Mouse (Mus musculus) cerebellum, adult 9-10 months (tissue): ENCODE results near the gene Rae1.

ENCODE experiments used
- DNase-seq: peaks from one replicate; pipeline ENCODE4 v3.0.0; 2022

Gene Rae1

GRCm38 (mm10) chr2:173050604-173051382 lies 50.9 kb downstream of the Rae1 start:
- no peak for DNase-seq

- DNase-seq, result no peak
Observed at GRCm38 (mm10) chr2:173052881-173053280, 53.0 kb downstream of the Rae1 start.

- DNase-seq, result no peak
Observed at GRCm38 (mm10) chr2:173053846-173054245, 53.9 kb downstream of the Rae1 start.

GRCm38 (mm10) chr2:173056303-173056881 lies 56.5 kb downstream of the Rae1 start:
- no peak for DNase-seq

GRCm38 (mm10) chr2:173056882-173057315 lies 57.0 kb downstream of the Rae1 start:
- DNase-seq, result no peak

GRCm38 (mm10) chr2:173057623-173058022 lies 57.7 kb downstream of the Rae1 start:
- DNase-seq, result no peak

GRCm38 (mm10) chr2:173058263-173058662 lies 58.3 kb downstream of the Rae1 start:
- DNase-seq, result no peak

- DNase-seq, result no peak
Observed at GRCm38 (mm10) chr2:173060450-173060849, 60.5 kb downstream of the Rae1 start.

GRCm38 (mm10) chr2:173061443-173062351 lies 61.8 kb downstream of the Rae1 start:
- no peak for DNase-seq

- no peak for DNase-seq
Observed at GRCm38 (mm10) chr2:173063219-173063618, 63.3 kb downstream of the Rae1 start.

GRCm38 (mm10) chr2:173064864-173065263 lies 64.9 kb downstream of the Rae1 start:
- DNase-seq, result no peak
